Mouse (Mus musculus) kidney, postnatal 36 days (tissue): ENCODE data around the gene Them7.

Source experiments
- DNase-seq, 2 experiments: peaks; one replicate each; pipeline ENCODE4 v3.0.0; 2021 to 2022; ENCODE audit warnings: mixed read lengths in 2 of 2

Them7 gene

GRCm38 (mm10) chr2:105418629-105419227 is 194.6 kb downstream of the Them7 start:
- no peak for DNase-seq

DNA sequence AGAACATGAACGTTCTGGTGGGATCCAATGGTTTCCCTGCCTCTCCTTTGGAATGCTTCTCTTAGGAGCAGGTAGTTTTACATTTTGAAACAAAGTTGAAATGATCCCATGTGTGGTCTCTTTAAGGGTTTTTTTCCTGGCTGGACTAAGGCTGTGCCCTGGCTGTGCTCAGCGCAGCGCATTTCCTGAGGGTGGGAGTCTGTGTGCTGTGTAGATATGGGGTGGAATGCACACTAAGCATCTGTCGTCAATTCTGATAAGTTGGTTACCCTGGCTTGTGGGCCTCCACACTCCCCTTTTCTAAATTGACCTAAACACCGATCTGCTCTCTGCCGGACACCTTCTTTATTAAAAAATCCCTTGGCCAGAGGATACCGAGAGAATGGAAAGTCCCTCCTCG is 203.3 kb downstream of the Them7 start:
- DNase-seq, result no peak

DNA sequence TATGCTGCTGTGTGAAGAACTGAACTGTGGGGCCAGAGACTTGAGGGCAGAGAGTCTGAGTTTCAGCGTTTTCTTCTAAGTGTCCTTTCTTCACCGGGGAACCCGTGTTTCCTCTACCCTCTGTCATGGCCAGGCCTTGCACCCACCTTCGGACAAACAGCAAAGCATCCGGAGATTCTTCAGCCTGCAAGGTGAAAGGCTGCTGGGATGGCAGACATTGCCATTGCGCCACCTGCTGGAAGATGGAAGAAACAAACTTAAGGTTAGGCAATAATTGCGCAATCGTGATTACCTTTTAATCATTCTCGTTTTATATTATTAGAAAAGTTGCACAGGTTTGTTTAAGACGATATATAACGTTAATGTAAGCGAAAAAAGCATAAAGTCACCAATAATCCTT is 203.9 kb downstream of the Them7 start:
- peak; percentile 55 to 87 for DNase-seq

- no peak for DNase-seq
Measured at GRCm38 (mm10) chr2:105428467-105428866, 204.3 kb downstream of the Them7 start.
